Mouse (Mus musculus): Measurements from ENCODE around the gene Cyp2c23. TPM values are rescaled to one million over a fixed set of nuclear protein-coding genes. Genes with fewer than 3 reads are reported as not detected.

Gene Cyp2c23
- polyA plus RNA-seq, 1 experiment from 2014 or later: 0.20 TPM

- Histone ChIP-seq H3K4me1 (ENCODE audit: control insufficient read depth, insufficient read depth, low read length) (peaks cover 3% of the 10 kb centered on the region; the same call in 1 of the 2 replicates), H3K4me3 (ENCODE audit: low read depth, low read length) (no peak overlapping the region), H3K36me3 (ENCODE audit: control insufficient read depth, insufficient read depth, low read length) (0 out of 2 replicates have a peak, but pooled peaks cover 2% of the 10 kb centered on the region), H3K9ac (ENCODE audit: low read depth, low read length) (no peak overlapping the region), H3K27ac (ENCODE audit: low read depth, low read length) (no peak overlapping the region), H3K9me3 (replicated peaks; ENCODE audit: control insufficient read depth, low read length) (no peaks in the 10 kb centered on the region), H3K4me2 (no peak overlapping the region), H3K27me3 (ENCODE audit: control insufficient read depth, insufficient read depth, low read length) (no peaks in the 10 kb centered on the region)
- ATAC-seq (replicated peaks; ENCODE audit: insufficient number of reproducible peaks, low FRiP score, low TSS enrichment): no peak
- 79% methylated on average over 9 of the region's 9 CpGs for WGBS (ENCODE audit: insufficient replicate concordance)
These were observed 38.5 kb upstream of the Cyp2c23 start for GRCm38 (mm10) chr19:44067323-44068049.

GRCm38 (mm10) chr19:44064734-44065133, 35.7 kb upstream of the Cyp2c23 start:
- H3K4me3 ChIP-seq (ENCODE audit: low read depth, low read length): no peak overlapping the region
- H3K9me3 ChIP-seq (replicated peaks; ENCODE audit: control insufficient read depth, low read length): no peaks in the 10 kb centered on the region
- H3K9ac ChIP-seq (ENCODE audit: low read depth, low read length): no peak overlapping the region
- 92% methylated on average over 2 of the region's 2 CpGs for WGBS (ENCODE audit: insufficient replicate concordance)
- H3K4me2 ChIP-seq: no peak overlapping the region
- peaks cover 3% of the 10 kb centered on the region; the same call in 1 of the 2 replicates for H3K4me1 ChIP-seq (ENCODE audit: control insufficient read depth, insufficient read depth, low read length)
- no peak overlapping the region for H3K27ac ChIP-seq (ENCODE audit: low read depth, low read length)
- H3K36me3 ChIP-seq (ENCODE audit: control insufficient read depth, insufficient read depth, low read length): 0 out of 2 replicates have a peak, but pooled peaks cover 2% of the 10 kb centered on the region
- no peaks in the 10 kb centered on the region for H3K27me3 ChIP-seq (ENCODE audit: control insufficient read depth, insufficient read depth, low read length)
- ATAC-seq (replicated peaks; ENCODE audit: insufficient number of reproducible peaks, low FRiP score, low TSS enrichment): no peak

- no peaks in the 10 kb centered on the region for H3K9me3 ChIP-seq (replicated peaks; ENCODE audit: control insufficient read depth, low read length)
- H3K9ac ChIP-seq (ENCODE audit: low read depth, low read length): no peak overlapping the region
- H3K4me3 ChIP-seq (ENCODE audit: low read depth, low read length): no peak overlapping the region
- H3K4me2 ChIP-seq: no peak overlapping the region
- H3K36me3 ChIP-seq (ENCODE audit: control insufficient read depth, insufficient read depth, low read length): 0 out of 2 replicates have a peak, but pooled peaks cover 2% of the 10 kb centered on the region
- no peaks in the 10 kb centered on the region for H3K27me3 ChIP-seq (ENCODE audit: control insufficient read depth, insufficient read depth, low read length)
- WGBS (ENCODE audit: insufficient replicate concordance): 84% methylated on average over 7 of the region's 7 CpGs
- no peak overlapping the region for H3K27ac ChIP-seq (ENCODE audit: low read depth, low read length)
- peaks cover 3% of the 10 kb centered on the region; the same call in 1 of the 2 replicates for H3K4me1 ChIP-seq (ENCODE audit: control insufficient read depth, insufficient read depth, low read length)
- ATAC-seq (replicated peaks; ENCODE audit: insufficient number of reproducible peaks, low FRiP score, low TSS enrichment): no peak
These were observed 34.8 kb upstream of the Cyp2c23 start for GRCm38 (mm10) chr19:44063773-44064172.

GRCm38 (mm10) chr19:44060226-44060625, 31.2 kb upstream of the Cyp2c23 start:
- Histone ChIP-seq H3K36me3 (ENCODE audit: control insufficient read depth, insufficient read depth, low read length) (0 out of 2 replicates have a peak, but pooled peaks cover 2% of the 10 kb centered on the region), H3K4me2 (no peak overlapping the region)
- 82% methylated on average over 3 of the region's 3 CpGs for WGBS (ENCODE audit: insufficient replicate concordance)

GRCm38 (mm10) chr19:44055173-44055826, 26.3 kb upstream of the Cyp2c23 start:
- peaks cover 3% of the 10 kb centered on the region; the same call in 1 of the 2 replicates for H3K36me3 ChIP-seq (ENCODE audit: control insufficient read depth, insufficient read depth, low read length)

More at GRCm38 (mm10) chr19:44060226-44060625, 31.2 kb upstream of the Cyp2c23 start:
- Histone ChIP-seq H3K9me3 (replicated peaks; ENCODE audit: control insufficient read depth, low read length) (no peaks in the 10 kb centered on the region), H3K4me1 (ENCODE audit: control insufficient read depth, insufficient read depth, low read length) (no peaks in the 10 kb centered on the region), H3K27me3 (ENCODE audit: control insufficient read depth, insufficient read depth, low read length) (no peaks in the 10 kb centered on the region), H3K27ac (ENCODE audit: low read depth, low read length) (no peak overlapping the region), H3K9ac (ENCODE audit: low read depth, low read length) (no peak overlapping the region), H3K4me3 (ENCODE audit: low read depth, low read length) (no peak overlapping the region)
- ATAC-seq (replicated peaks; ENCODE audit: insufficient number of reproducible peaks, low FRiP score, low TSS enrichment): no peak

GRCm38 (mm10) chr19:44050388-44050787, 21.4 kb upstream of the Cyp2c23 start:
- Histone ChIP-seq H3K27me3 (ENCODE audit: control insufficient read depth, insufficient read depth, low read length) (no peaks in the 10 kb centered on the region), H3K9ac (ENCODE audit: low read depth, low read length) (no peak overlapping the region), H3K36me3 (ENCODE audit: control insufficient read depth, insufficient read depth, low read length) (peaks cover 3% of the 10 kb centered on the region; the same call in 1 of the 2 replicates), H3K27ac (ENCODE audit: low read depth, low read length) (no peak overlapping the region), H3K4me2 (no peak overlapping the region), H3K4me1 (ENCODE audit: control insufficient read depth, insufficient read depth, low read length) (no peaks in the 10 kb centered on the region), H3K9me3 (replicated peaks; ENCODE audit: control insufficient read depth, low read length) (no peaks in the 10 kb centered on the region), H3K4me3 (ENCODE audit: low read depth, low read length) (no peak overlapping the region)
- no peak for ATAC-seq (replicated peaks; ENCODE audit: insufficient number of reproducible peaks, low FRiP score, low TSS enrichment)
- WGBS (ENCODE audit: insufficient replicate concordance): 67% methylated on average over 4 of the region's 4 CpGs

More at GRCm38 (mm10) chr19:44055173-44055826, 26.3 kb upstream of the Cyp2c23 start:
- H3K27me3 ChIP-seq (ENCODE audit: control insufficient read depth, insufficient read depth, low read length): no peaks in the 10 kb centered on the region
- no peak overlapping the region for H3K27ac ChIP-seq (ENCODE audit: low read depth, low read length)
- no peak overlapping the region for H3K4me2 ChIP-seq
- no peaks in the 10 kb centered on the region for H3K9me3 ChIP-seq (replicated peaks; ENCODE audit: control insufficient read depth, low read length)
- no peak overlapping the region for H3K4me3 ChIP-seq (ENCODE audit: low read depth, low read length)
- no peak for ATAC-seq (replicated peaks; ENCODE audit: insufficient number of reproducible peaks, low FRiP score, low TSS enrichment)
- WGBS (ENCODE audit: insufficient replicate concordance): 77% methylated on average over 4 of the region's 4 CpGs
- H3K9ac ChIP-seq (ENCODE audit: low read depth, low read length): no peak overlapping the region
- H3K4me1 ChIP-seq (ENCODE audit: control insufficient read depth, insufficient read depth, low read length): no peaks in the 10 kb centered on the region

- WGBS (ENCODE audit: insufficient replicate concordance): 54% methylated on average over 3 of the region's 3 CpGs
- H3K4me2 ChIP-seq: no peak overlapping the region
- ATAC-seq (replicated peaks; ENCODE audit: insufficient number of reproducible peaks, low FRiP score, low TSS enrichment): no peak
- H3K27ac ChIP-seq (ENCODE audit: low read depth, low read length): no peak overlapping the region
- H3K4me1 ChIP-seq (ENCODE audit: control insufficient read depth, insufficient read depth, low read length): no peaks in the 10 kb centered on the region
- H3K9ac ChIP-seq (ENCODE audit: low read depth, low read length): no peak overlapping the region
- no peak overlapping the region for H3K4me3 ChIP-seq (ENCODE audit: low read depth, low read length)
- no peaks in the 10 kb centered on the region for H3K9me3 ChIP-seq (replicated peaks; ENCODE audit: control insufficient read depth, low read length)
- peaks cover 3% of the 10 kb centered on the region; the same call in 1 of the 2 replicates for H3K36me3 ChIP-seq (ENCODE audit: control insufficient read depth, insufficient read depth, low read length)
- no peaks in the 10 kb centered on the region for H3K27me3 ChIP-seq (ENCODE audit: control insufficient read depth, insufficient read depth, low read length)
These were observed 20.3 kb upstream of the Cyp2c23 start for GRCm38 (mm10) chr19:44049282-44049681.

- Histone ChIP-seq H3K27me3 (ENCODE audit: control insufficient read depth, insufficient read depth, low read length) (no peaks in the 10 kb centered on the region), H3K4me3 (ENCODE audit: low read depth, low read length) (no peak overlapping the region), H3K9me3 (replicated peaks; ENCODE audit: control insufficient read depth, low read length) (no peaks in the 10 kb centered on the region), H3K9ac (ENCODE audit: low read depth, low read length) (no peak overlapping the region), H3K4me2 (no peak overlapping the region), H3K27ac (ENCODE audit: low read depth, low read length) (no peak overlapping the region), H3K4me1 (ENCODE audit: control insufficient read depth, insufficient read depth, low read length) (no peaks in the 10 kb centered on the region), H3K36me3 (ENCODE audit: control insufficient read depth, insufficient read depth, low read length) (no peaks in the 10 kb centered on the region)
- 79% methylated on average over 3 of the region's 3 CpGs for WGBS (ENCODE audit: insufficient replicate concordance)
- no peak for ATAC-seq (replicated peaks; ENCODE audit: insufficient number of reproducible peaks, low FRiP score, low TSS enrichment)
These were observed 16.8 kb upstream of the Cyp2c23 start for GRCm38 (mm10) chr19:44045847-44046246.
